Mouse (Mus musculus) erythroblast, adult 5-6 weeks (primary cell): ENCODE measurements around the gene Gtf2f2. TPM values are rescaled to one million over a fixed set of nuclear protein-coding genes. Genes with fewer than 3 reads are reported as not detected.
A peak's percentile ranks its signal among the peaks of the same experiment; 100 is the strongest.
"Not testable (repeated sequence)": the region's sequence is repeated elsewhere in the genome, so short reads cannot be mapped to it uniquely, and the experiment has no call there.

Source experiments
- ATAC-seq: replicated peaks from 2 replicates; pipeline ENCODE4 v1.8.0; 2016; ENCODE audit warnings: moderate number of reproducible peaks, mild to moderate bottlenecking, moderate TSS enrichment, inconsistent platforms; ENCODE audit not compliant: poor library complexity, low FRiP score, severe bottlenecking
- total RNA-seq, 2 experiments: library from RNA; stranded (forward) in 1 of 2; stranded (reverse) in 1 of 2; fragments of 150-400 nt in 1 of 2; fragments of 200-764, 138-1000 nt in 1 of 2; gene quantifications; 2 replicates each; pipeline versions ENCODE4 v1.2.3 to v1.2.4; 2015 to 2017; ENCODE audit warnings: low replicate concordance in 2 of 2

Gene Gtf2f2
- total RNA-seq, 2 experiments from 2014 or later, result 1.9 to 14.8 TPM

DNA sequence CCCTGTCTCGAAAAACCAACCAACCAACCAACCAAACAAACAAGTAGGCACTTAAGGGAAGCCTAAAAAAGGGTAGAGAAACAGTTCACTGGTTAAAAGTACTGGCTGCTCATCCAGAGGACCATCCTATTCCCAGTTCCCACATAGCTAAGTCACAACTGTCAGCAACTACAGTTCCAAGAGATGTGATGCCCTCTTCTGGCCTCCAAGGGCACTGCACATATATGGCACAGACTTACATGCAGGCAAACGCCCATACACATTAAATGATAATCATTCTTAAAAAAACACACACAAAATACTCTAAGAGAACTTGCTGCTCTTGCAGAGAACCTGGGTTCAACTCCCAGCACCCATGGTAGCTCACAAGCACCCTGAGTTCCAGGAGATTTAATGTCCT, 76.3 kb downstream of the Gtf2f2 start:
- ATAC-seq, result no peak

DNA sequence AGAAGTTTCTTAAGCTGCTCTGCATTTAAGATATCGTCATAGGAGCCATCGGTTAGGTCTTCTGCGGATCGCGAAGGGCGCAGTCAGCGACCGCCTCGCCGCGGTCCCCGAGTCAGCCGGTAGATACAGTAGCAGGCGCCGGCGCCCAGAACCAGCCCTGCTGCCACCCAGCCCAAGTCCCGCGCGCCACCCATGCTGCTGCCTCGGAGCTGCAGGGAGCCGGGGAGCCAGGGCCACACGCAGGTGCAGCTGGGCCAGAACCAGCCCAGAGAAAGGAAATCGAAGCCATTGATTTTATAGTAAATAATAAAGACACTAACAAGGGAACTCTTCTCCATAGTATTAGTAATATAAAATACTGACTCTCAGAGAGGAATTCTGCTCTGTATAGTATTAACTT, 79.4 kb downstream of the Gtf2f2 start:
- no peak for ATAC-seq

DNA sequence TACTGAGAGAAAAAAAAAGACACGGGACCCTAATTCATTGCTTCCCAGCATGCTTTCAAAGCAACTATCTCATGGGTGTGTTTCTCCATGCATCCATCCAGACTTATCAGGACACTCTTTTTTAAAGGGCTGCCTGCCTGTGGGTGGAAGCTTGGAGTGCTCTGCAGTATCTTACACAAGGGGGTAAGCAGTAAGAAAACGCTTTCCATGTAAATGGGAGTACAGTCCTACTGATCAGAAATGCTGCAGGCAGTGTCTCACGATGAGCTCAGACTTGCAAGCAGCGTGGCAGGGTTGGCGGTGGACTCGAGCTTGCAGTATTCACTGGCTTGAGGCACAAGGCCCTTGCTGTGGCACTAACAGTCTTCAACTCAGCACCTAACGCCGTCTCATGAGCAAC, 81.0 kb downstream of the Gtf2f2 start:
- ATAC-seq, result not testable (repeated sequence)

DNA sequence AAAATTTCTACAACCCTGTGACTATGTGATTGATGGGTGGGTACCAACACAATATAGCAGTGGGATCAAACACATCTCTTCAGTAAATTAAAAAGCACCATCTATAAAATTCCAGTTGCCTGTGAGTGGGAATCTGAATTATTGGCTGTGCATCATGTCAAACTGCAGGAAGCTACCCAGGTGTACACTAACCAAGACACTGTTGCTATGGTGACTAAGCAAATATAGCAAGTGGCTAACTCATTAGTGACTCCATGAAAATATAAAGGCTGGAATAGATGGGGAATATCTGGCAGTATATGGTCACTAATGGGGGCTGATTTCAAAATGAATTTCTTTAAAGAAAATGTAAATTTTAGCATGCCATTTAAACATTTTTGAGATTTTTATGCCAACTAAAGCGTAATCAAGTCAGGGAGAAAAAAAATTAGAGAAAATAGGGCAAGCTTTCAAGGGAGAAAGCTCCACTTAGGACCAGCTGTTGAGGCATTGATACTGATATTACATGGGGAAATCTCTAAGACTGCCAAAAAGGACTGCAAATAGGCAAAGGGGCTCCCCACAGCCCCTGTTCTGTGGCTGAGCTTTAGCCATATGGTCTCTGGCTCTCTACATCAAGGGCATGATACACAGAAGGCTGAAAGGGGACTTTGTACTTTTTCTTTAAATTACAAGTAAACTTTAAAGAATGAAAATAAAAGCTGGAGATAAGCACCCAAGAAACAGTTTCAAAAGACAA, 87.2 kb downstream of the Gtf2f2 start:
- no peak for ATAC-seq

DNA sequence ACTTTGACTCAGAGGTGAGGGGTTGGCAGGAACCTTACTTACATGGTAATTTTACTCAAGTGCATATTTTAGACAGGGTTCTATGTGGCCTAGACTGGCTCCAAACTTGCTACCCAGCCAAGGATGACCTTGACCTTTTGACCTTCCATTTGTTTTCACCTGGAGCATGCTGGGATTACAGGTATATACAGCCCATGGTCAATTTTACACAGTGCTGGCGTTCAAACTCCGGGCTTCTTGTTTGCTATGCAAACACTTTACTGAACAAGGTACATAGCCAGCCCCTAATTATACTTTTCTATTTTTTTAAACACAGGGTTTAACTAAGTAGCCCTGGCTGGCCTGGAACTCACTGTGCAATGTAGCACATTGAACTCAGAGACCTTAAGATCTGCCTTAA, 98.0 kb downstream of the Gtf2f2 start:
- no peak for ATAC-seq

DNA sequence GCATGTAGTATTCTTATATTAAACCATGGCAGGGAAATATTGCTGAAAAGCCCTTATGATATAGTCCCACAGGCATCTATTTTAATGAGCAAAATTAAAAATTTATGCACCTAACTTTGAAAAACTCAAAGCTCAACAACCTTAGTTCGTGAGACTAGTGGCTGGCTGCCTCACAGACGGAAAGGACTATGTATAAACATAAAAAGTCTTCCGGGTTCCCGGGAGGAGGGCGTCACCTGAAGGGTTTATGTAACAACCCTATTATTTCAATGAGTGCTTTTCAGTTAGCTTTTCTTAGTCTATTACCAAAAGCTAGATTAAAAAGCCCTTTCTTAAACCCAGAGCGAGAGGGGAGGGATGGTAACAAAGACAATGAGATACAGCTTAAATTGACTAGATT, 98.7 kb downstream of the Gtf2f2 start:
- no peak for ATAC-seq

DNA sequence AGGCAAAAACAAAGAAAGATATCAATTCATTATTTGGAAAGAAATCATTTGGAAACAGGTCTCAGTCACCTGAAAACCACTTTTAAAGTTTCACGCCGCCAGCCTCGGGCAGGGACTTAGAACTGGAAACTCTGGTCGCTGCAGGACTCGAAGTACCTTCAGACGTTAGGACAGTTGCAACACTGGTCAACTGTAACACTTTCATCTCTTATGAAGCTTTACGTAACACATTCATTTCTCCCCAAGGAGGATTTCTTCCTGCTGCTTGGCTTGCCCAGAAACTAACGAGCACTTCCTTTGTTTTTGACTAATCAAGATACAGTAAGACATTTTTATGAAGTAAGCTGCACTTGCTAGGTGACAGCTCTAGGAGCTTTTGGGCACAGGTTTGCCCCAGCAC, 103.7 kb downstream of the Gtf2f2 start:
- ATAC-seq, result no peak

DNA sequence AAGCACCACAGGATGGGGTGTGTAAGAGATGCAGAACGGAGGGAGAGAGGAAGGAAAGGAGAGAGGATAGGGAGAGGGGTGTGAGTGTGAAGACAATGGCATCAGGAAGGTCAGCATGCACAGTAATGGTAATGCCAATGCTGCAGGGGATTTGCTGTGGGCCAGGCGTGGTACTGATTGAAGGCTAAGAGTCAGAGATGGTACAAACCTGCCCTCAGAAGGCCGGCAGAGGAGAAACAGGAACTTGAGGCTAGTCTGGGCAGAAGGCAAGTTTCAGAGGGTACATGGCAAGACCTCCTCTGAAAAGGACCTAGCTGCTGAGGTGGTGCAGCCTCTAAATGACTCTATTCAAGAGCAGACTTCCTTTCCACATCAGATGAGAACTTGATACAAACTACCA, 105.7 kb downstream of the Gtf2f2 start:
- no peak for ATAC-seq

DNA sequence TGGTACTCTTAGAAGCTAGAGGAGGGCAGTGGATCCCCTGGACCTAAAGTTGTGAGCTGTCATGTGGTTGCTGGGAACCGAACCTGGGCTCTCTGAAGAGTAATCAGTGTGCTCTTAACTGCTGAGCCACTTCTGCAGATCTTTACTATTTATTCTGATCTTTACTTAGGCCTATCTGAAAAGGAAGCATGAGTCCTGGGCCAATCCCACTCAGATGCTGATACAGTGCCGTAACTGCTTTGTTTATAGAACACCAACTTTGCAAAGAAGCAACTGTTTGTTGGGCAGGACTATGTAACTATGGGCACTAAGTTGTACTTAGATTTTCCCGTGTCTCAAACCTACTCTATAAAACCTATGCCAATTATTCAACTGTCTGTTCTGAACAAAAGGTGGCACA, 107.5 kb downstream of the Gtf2f2 start:
- no peak for ATAC-seq

DNA sequence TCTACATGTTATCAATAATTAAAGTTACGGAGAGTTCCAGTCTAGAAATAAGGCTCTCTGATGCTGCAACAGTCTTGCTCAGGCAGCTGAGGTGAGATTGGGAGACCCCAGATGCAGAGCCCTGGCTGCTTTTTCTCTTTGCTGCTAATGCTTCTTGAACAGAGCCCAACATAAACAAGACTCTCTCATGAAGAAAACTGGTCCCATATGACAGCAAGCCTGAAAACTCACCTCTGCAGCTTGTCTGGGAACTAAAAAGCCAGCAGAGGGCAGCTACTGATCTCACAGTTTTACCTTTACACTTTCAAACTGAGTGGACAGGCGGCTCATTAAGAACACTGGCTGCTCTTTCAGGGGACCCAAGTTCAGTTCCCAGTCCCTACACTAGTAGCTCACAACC, 108.7 kb downstream of the Gtf2f2 start:
- no peak for ATAC-seq

DNA sequence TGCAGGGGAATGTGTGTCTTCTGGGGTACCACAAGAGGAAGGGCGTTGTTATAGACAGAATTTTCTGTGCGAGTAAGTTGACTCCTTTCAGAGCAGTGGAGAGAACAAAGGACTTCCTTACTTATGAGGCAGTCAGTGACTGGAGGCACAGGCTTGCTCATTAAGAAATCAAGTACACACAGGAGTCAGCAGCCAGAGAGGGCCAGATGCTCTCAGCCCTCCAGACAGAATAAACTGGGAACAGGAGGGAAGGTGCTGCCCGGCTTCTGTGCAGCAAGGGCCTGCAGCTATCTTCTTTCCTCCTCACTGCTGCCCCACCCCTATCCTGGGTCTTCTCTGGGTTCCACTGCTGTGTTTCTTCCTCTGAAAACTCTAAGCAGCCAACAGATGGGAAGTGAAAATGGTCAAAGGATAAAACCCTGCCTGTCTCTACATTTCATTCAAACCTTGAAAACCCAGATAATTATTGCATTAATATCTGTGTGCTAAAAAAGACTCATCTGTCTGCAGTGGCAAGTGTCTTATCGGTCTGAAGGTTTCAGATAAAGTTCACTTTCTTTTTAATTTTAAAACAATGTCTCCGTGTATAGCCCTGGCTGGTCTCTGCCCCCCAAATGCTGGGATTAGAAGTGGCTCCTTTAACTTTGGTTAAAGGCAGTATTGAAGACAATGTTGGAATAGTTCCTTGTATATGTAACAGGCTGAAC, 109.7 kb downstream of the Gtf2f2 start:
- ATAC-seq, result no peak

DNA sequence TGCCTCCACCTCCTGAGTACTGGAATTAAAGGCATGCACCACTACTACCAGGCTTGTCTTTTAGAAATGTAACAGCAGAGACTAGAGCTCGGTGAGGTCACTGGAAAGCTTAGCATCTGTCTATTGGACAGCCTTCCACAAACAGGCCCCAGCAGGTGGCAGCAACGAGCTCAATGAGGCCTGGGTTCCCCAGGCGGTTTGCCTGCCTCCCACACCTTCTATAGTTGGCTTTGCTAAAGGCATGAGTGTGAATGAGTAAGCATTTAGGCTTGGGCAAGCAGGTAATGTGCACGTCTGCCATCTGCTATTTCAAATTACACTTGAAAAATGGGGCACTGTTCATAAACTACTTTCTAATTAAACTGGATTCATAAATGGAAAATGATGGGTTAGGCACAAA, 111.1 kb downstream of the Gtf2f2 start:
- ATAC-seq, result peak; percentile 80

DNA sequence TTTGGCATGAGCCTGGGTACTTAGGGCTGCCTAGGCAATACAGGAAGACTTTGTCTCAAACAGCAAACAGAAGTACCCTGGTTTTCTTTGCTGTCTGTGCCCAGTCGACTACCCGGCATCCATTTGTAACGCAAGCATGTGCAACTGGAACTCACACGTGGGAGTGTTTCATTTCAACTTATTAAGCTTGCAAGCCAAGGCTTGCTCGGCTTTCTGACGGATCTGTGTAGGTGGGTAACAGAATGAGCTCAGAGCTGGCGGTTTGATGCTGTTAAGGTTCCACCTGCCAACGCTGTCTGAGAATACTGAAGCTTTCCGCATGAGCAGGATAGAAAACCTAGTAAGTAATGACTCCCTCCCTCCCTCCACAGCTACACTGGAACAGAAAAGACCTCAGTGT, 118.5 kb downstream of the Gtf2f2 start:
- no peak for ATAC-seq

DNA sequence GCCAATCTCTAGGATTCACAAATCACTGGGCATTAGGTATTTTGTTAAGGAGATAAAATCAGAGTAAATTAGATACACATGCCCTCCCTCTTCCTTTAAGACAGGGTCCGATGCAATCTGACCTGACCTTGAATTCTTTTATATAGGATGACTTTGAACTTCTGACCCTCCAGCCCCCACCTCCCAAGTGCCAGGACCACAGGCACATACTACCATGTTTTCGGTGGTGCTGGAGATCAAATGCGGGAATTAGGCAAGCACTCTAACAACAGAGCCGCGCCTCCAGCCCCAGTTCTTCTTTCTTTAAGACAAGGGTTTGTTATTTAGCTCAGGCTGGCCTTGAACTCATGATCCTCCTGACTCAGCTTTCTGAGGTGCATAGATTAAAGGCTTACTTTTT, 126.8 kb downstream of the Gtf2f2 start:
- ATAC-seq, result no peak

DNA sequence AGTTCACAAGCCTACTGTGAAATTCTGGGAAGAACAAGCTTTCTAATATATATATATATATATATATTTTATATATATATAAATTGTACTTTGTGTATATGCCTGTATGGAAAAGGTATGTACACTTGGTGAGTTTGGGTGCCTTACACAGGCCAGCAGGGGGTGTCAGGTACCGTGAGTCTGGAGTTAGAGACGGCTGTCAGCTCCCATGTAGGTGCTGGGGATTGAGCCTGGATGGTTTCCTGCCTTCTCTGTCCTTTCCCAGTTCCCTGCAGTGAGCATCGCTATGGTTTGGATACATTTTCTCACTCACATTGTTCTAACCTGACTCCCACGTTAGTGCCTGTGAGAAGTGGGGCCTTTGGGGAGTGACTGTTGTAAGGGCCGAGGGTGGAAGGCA, 127.3 kb downstream of the Gtf2f2 start:
- ATAC-seq, result no peak

DNA sequence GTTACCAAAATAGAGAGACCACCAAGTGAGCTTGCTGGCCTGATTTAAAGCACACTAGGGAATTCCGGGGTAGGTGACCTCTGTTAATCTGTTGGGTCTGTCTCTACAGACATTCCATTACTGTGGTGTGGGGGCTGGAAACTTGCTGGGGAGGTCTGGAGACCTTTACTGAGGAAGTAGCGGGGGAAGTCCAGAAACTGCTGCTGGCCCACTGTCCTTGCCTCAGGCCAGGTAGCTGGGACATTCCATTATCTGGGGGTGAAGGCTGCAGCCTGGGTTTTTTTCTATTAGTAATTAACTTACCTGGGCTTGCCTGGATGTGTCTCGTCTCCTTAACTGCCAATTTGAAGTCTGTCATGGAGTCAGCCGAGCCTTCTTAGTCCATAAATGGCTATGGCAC, 128.8 kb downstream of the Gtf2f2 start:
- no peak for ATAC-seq

DNA sequence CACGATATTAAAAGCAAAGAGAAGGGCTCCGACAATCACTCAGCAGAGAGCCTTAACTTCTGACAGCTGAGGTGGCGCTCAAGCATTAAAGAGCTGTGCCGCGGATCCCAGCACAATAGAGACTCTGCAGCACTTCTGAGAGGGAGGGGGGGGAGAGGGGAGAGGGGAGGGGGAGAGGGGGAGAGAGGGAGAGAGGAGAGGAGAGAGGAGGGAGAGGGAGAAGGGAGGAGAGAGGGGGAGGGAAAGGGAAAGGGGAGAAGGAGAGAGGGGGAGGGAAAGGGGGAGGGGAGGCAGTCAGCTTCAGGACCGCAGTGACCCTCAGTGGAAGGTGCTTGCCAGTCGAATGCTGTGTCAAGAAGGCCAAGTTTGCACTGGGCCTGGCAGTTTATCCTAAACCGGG, 131.7 kb downstream of the Gtf2f2 start:
- ATAC-seq, result no peak

DNA sequence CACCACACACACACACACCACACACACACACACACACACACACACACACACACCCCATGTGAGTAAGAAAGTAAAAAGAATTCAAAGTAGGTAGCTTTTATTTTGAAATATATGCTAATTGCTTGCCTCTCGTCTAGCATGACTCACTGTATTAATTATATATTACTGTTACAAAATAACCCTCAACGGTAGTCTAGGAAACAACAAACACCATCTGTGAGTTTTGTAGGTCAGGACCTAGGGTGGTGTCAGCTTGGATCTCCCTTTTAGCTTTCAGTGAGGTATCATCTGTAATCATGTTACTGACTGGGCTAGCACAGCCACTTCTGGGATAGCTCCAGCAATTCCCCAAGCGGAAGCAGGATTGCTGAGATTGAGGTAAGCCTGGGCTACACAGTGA, 133.4 kb downstream of the Gtf2f2 start:
- ATAC-seq, result no peak

DNA sequence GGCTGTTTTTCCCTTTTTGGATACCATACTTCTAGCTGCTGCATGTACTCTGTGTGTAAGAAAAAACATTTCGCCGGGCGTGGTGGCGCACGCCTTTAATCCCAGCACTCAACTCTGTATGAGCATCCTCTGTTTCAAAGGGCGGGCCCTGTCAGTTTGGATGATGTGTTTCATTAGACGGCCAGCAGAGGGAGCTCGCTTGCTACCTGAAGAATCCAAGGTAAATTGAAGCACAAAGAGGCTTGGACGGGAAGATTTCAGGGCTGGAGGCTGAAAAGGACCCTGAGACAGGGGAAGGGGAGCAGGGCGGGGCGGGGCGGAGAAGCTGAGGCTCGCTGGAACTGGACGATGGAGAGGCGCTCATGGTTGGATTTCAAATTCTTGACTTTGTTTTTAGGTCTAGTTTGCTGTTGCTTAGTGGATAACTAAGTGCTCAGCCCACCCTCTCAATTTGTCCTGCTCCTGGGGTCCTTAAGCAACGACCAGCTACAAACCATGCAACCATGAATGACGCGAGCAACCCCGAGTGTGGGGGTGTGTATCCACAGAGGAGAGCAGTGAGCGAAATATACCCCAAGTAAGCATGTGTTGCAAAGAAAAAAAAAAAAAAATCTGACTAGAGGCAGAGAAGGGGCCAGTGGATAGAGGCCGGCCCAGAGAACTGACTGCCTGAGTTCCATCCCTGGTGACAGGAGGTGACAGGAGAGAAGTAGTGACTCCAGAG, 134.2 kb downstream of the Gtf2f2 start:
- peak; percentile 76 for ATAC-seq

DNA sequence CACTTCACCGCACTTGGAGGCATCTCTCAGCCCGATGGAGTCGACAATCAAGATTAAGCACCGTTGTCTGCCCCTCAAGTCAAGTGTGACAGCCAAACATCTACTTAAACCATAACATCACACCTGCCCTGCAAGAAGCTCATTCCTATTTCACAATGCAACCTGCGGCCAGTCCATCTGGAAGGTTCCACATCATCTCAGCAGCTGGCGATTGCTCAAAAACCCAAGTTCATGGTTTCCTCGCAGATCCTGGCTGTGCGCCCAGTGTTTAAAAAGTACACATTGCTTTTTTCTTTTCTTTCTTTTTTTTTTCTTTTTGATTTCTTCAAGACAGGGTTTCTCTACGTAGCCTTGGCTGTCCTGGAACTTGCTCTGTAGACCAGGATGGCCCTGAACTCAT, 137.1 kb downstream of the Gtf2f2 start:
- no peak for ATAC-seq

DNA sequence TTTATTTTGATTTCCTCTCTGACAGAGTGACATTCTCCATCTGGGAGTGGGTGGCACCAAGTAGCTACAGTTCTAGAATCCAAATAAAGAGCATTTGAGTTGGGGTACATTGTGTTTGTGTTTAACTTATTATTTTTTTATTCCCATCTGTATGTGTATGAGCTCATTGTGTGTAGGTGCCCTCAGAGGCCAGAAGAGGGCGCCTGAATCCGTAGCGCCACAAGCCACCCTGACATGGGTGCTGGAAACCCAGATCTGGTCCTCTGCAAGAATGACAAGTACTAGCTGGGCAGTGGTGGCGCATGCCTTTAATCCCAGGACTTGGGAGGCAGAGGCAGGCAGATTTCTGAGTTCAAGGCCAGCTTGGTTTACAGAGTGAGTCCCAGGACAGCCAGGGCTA, 138.9 kb downstream of the Gtf2f2 start:
- no peak for ATAC-seq
